Mouse (Mus musculus): Measurements from ENCODE around the gene Dock1.

DNA sequence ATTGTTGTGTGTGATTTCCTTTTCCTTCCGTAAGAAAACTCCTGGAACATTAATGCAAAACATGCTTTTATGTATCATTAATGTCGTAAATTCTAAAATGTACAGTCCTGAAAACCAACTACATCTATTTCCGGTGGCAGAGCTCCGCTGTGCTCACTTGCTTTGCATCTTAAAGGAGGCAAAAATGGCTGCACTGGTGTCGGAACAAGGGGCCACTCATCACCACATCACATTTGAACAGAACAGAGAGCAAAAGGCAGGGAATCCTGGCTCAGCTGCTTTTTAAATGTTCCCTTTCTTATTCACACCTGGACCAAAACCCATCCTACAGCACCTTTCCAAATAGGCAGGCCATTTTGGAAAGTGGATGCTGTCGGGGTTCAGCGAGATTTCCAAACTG is 202.5 kb downstream of the Dock1 start:
- TF ChIP-seq ELF1 (IDR thresholded peaks at IDR 0.05; ENCODE audit: low read depth, low read length) (no peak), HCFC1 (IDR thresholded peaks at IDR 0.05; ENCODE audit: low read depth, low read length) (no peak), ZNF384 (IDR thresholded peaks at IDR 0.05; ENCODE audit: low read depth, low read length) (no peak)

Measured in CH12.LX (cell line).